Mouse (Mus musculus) heart, embryonic 14.5 days (tissue): ENCODE results near the gene Gm10058. TPM values are rescaled to one million over a fixed set of nuclear protein-coding genes. Genes with fewer than 3 reads are reported as not detected.
"Not testable (repeated sequence)": the region's sequence is repeated elsewhere in the genome, so short reads cannot be mapped to it uniquely, and the experiment has no call there.

Experiments
- ATAC-seq: fragments of 200-750 bp; cut with Nextera tagmentation; 2 replicates; pipeline ENCODE4 v1.8.0; 2017; ENCODE audit warnings: low read depth, moderate TSS enrichment; ENCODE audit not compliant: insufficient number of reproducible peaks, insufficient read depth, low FRiP score
- H3K27ac ChIP-seq, 2 experiments: fragments of 200-500 bp in 1 of 2; fragments of 300-500 bp in 1 of 2; sonication (generic) in 1 of 2; replicated peaks in 1 of 2; 2 replicates each; pipeline ENCODE4 v1.5.1; 2012 to 2014; ENCODE audit warnings: low read depth in 2 of 2, low read length in 2 of 2, control low read depth in 1 of 2, mild to moderate bottlenecking in 1 of 2, mixed read lengths in 1 of 2; ENCODE audit not compliant: control insufficient read depth in 1 of 2, insufficient read depth in 1 of 2
- H3K27me3 ChIP-seq: fragments of 300-500 bp; sonication (generic); 2 replicates; pipeline ENCODE4 v1.6.1; 2014; ENCODE audit warnings: mild to moderate bottlenecking, low read length, control low read depth; ENCODE audit not compliant: control insufficient read depth, insufficient read depth
- H3K36me3 ChIP-seq: fragments of 300-500 bp; sonication (generic); 2 replicates; pipeline ENCODE4 v1.6.1; 2014; ENCODE audit warnings: mild to moderate bottlenecking, control low read depth, low read length, mixed read lengths; ENCODE audit not compliant: control insufficient read depth, insufficient read depth
- H3K4me1 ChIP-seq, 2 experiments: fragments of 200-500 bp in 1 of 2; fragments of 300-500 bp in 1 of 2; sonication (generic) in 1 of 2; 2 replicates each; pipeline ENCODE4 v1.6.1; 2012 to 2014; ENCODE audit warnings: low read length in 2 of 2, control low read depth in 1 of 2, mixed read lengths in 1 of 2; ENCODE audit not compliant: control insufficient read depth in 2 of 2, insufficient read depth in 2 of 2
- H3K4me2 ChIP-seq: fragments of 300-500 bp; sonication (generic); 2 replicates; pipeline ENCODE4 v1.6.1; 2014; ENCODE audit warnings: mild to moderate bottlenecking, low read length
- H3K4me3 ChIP-seq, 2 experiments: fragments of 200-500 bp in 1 of 2; fragments of 300-500 bp in 1 of 2; sonication (generic) in 1 of 2; 2 replicates each; pipeline ENCODE4 v1.5.1; 2012 to 2014; ENCODE audit warnings: low read length in 2 of 2, mild to moderate bottlenecking in 2 of 2, control low read depth in 1 of 2, low read depth in 1 of 2, moderate library complexity in 1 of 2; ENCODE audit not compliant: control insufficient read depth in 1 of 2, insufficient read depth in 1 of 2
- H3K9ac ChIP-seq: fragments of 300-500 bp; sonication (generic); 2 replicates; pipeline ENCODE4 v1.6.1; 2014; ENCODE audit warnings: mild to moderate bottlenecking, low read length
- H3K9me3 ChIP-seq: fragments of 300-500 bp; sonication (generic); 2 replicates; pipeline ENCODE4 v1.6.1; 2016; ENCODE audit warnings: low read length, control low read depth; ENCODE audit not compliant: control insufficient read depth
- WGBS: fragments of 180-500 bp; shearing (Covaris S2); extraction: QIAGEN DNeasy Blood & Tissue Kit; methylation state at CpG from one replicate; pipeline ENCODE4 v1.1.7; 2014; 5-methylcytosine and 5-hydroxymethylcytosine counted together
- polyA plus RNA-seq: library from polyadenylated mRNA; unstranded; fragments of >200 nt; fragmentation: Nextera tagmentation; extraction: Ambion mirVana; gene quantifications from 2 replicates; pipeline ENCODE4 v1.2.1, GENCODE M21; 2014

The Gm10058 gene
- polyA plus RNA-seq: not detected in 2 replicates

- ATAC-seq, H3K27me3 ChIP-seq, H3K27ac ChIP-seq, H3K4me2 ChIP-seq, H3K9ac ChIP-seq, H3K4me3 ChIP-seq, H3K36me3 ChIP-seq, H3K9me3 ChIP-seq, H3K4me1 ChIP-seq: not testable (repeated sequence)
- WGBS: no CpG with 5 or more reads among the region's 5 CpGs
Measured at GRCm38 (mm10) chrX:27946785-27947184, at the start of gene Gm10058. Gm10058 (minus strand) TSS chrX:27946885.
